Mouse (Mus musculus) gastrocnemius, postnatal 10 days (tissue): ENCODE data around the gene Rab8a. TPM values are rescaled to one million over a fixed set of nuclear protein-coding genes. Genes with fewer than 3 reads are reported as not detected.
"Not testable (repeated sequence)": the region's sequence is repeated elsewhere in the genome, so short reads cannot be mapped to it uniquely, and the experiment has no call there.

Experiments
- DNase-seq: peaks from one replicate; pipeline ENCODE4 v3.0.0; 2021; ENCODE audit warnings: mixed read lengths
- long read RNA-seq, 2 experiments: library from polyadenylated mRNA; stranded (forward); transcript quantifications; one replicate each; pipeline ENCODE4 v2.0.0; 2021
- total RNA-seq, 2 experiments: library from RNA; stranded (reverse); gene quantifications; 2 replicates each; pipeline ENCODE4 v1.2.3; 2021

Gene Rab8a
- 10 to 100 TPM; 22.8 to 30.8 TPM for total RNA-seq
- long read RNA-seq, experiment 1, full-length matches to known transcripts: 52 of 60 reads
- long read RNA-seq, experiment 1, partial matches to known transcripts: 5 of 60 reads
- long read RNA-seq, experiment 1, other reads (novel, unspliced or antisense): 3 of 60 reads
- long read RNA-seq, experiment 2, full-length matches to known transcripts: 48 of 51 reads
- long read RNA-seq, experiment 2, partial matches to known transcripts: 0 of 51 reads
- long read RNA-seq, experiment 2, other reads (novel, unspliced or antisense): 3 of 51 reads

GRCm38 (mm10) chr8:72160707-72161697, at the start of gene Rab8a:
Rab8a (plus strand) TSS chr8:72161200.
- DNase-seq: peak; percentile 100

- DNase-seq: no peak
Measured at GRCm38 (mm10) chr8:72112486-72112885, 48.5 kb upstream of the Rab8a start.

- no peak for DNase-seq
Measured at GRCm38 (mm10) chr8:72115202-72115601, 45.8 kb upstream of the Rab8a start.

- no peak for DNase-seq
Measured at GRCm38 (mm10) chr8:72118616-72119015, 42.4 kb upstream of the Rab8a start.

GRCm38 (mm10) chr8:72121486-72121885, 39.5 kb upstream of the Rab8a start:
- not testable (repeated sequence) for DNase-seq

GRCm38 (mm10) chr8:72121997-72122396, 39.0 kb upstream of the Rab8a start:
- DNase-seq: no peak

- no peak for DNase-seq
Measured at GRCm38 (mm10) chr8:72127834-72128233, 33.2 kb upstream of the Rab8a start.

- no peak for DNase-seq
Measured at GRCm38 (mm10) chr8:72131251-72131650, 29.7 kb upstream of the Rab8a start.

- DNase-seq: no peak
Measured at GRCm38 (mm10) chr8:72131901-72132300, 29.1 kb upstream of the Rab8a start.

- DNase-seq: no peak
Measured at GRCm38 (mm10) chr8:72132417-72132816, 28.6 kb upstream of the Rab8a start.

GRCm38 (mm10) chr8:72132891-72133290, 28.1 kb upstream of the Rab8a start:
- DNase-seq: no peak

GRCm38 (mm10) chr8:72133507-72133906, 27.5 kb upstream of the Rab8a start:
- no peak for DNase-seq

GRCm38 (mm10) chr8:72134756-72135445, 26.1 kb upstream of the Rab8a start, which contains the start of gene Tpm4:
Tpm4 (plus strand) TSS chr8:72134975.
- peak; percentile 69 for DNase-seq

GRCm38 (mm10) chr8:72135446-72136301, 25.3 kb upstream of the Rab8a start:
- DNase-seq: peak; percentile 54

- peak; percentile 50 for DNase-seq
Measured at GRCm38 (mm10) chr8:72136302-72136978, 24.6 kb upstream of the Rab8a start.

GRCm38 (mm10) chr8:72137431-72137830, 23.6 kb upstream of the Rab8a start:
- no peak for DNase-seq

GRCm38 (mm10) chr8:72138456-72138855, 22.5 kb upstream of the Rab8a start:
- DNase-seq: no peak

- DNase-seq: no peak
Measured at GRCm38 (mm10) chr8:72143256-72143824, 17.7 kb upstream of the Rab8a start.

- DNase-seq: no peak
Measured at GRCm38 (mm10) chr8:72144345-72144975, 16.5 kb upstream of the Rab8a start.

- DNase-seq: no peak
Measured at GRCm38 (mm10) chr8:72145511-72145910, 15.5 kb upstream of the Rab8a start.
